Mouse (Mus musculus): Measurements from ENCODE around the gene Tinagl1.

The Tinagl1 gene

DNA sequence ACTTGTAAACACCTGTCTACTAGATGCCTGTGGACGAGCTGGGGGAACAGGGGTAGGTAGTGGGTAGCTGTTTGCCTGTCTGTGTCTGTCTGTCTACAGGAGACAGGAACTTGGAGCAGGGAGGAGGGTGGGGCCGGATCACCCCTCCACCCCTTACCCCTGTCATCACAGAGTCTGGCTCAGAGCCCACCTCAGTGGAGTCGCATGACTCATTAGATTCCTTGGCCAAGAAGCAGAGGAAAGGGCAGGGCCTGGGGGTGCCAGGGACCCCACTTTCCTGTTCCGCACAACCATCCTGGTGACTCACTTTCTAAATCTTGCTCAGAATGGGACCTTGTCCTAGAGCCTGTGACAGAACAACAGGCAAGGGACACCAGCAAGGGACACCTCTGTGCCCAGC lies 2.2 kb upstream of the Tinagl1 start:
- WGBS = 73% methylated on average over 4 of the region's 4 CpGs

DNA sequence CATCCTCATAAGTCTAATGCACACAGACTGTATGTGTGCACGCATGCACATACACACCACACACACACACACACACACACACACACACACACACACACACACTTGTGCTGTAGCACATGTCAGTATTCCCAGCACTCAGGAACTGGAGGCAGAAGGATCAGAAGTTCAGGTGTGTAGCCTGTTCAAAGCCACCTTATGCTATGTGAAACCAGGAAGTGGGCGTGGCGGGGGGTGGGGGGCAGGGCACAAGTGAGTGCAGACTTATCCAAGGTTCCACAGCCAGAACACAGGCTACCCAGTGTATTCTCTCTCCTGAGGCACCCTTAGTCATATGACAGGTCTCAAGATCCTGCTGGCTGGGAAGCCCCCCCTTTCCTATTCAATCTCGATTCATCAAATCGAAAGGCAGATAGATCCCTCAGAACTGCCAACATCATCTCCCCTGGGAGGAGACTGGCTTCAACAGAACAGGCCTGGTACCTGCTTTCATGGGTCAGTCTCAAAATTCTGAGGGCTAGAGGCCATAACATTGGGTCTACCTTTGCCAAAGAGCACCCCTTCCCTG lies 1.3 kb upstream of the Tinagl1 start:
- 76% methylated on average over 5 of the region's 5 CpGs for WGBS

DNA sequence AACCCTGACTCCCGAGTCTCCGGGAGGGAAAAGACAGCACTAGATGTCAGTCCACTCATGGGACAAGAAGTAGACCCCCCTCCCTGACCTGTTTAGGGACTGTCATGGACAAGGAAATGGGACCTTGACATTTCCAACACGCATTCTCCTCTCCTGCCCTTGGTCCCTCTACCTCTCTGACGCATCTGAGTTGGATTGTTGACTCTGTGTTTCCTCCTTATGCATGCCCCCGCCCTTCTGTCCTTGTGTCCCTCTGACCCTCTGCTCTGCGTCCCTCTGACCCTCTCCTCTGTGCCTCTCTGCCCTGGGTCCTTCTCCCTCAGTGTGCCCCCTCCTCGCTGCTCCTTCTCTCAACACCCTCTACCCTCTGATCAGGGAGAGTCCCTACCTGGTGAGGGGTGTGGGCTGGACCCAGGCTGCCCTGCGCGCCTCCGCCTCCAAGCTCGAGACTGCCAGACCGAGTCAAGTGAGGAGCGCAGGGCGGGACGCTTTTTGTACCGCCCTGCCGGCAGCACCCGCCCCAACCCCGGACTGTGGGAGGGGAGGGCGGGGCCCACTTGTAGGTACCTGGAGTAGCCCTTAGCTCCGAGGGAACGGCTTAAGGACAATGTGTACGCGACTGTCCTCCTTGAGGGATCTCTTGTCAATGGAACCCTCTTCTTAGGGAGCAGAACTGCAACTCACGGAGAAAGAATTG lies 439 bp downstream of the Tinagl1 start:
- WGBS = 9% methylated on average over 25 of the region's 25 CpGs

DNA sequence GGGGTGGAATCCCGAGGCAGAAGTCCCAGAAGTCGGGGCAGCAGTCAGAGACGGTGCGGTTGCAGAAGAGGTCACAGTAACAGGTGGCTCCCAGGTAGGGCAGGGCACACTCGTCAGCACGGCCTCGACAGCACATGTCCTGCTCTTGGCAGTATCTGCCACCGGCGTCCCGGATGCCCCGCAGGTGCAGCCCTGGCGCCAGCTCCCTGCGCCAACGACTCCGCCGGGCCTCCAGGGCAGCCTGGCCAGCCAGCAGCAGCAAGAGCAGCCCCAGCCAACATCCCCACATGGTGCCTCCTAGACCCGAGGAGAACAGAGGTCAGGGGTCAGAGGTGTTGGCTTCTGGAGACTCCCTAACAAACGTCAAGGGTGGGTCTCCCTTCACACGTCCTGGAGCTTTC lies 1.0 kb downstream of the Tinagl1 start:
- 46% methylated on average over 19 of the region's 19 CpGs for WGBS

DNA sequence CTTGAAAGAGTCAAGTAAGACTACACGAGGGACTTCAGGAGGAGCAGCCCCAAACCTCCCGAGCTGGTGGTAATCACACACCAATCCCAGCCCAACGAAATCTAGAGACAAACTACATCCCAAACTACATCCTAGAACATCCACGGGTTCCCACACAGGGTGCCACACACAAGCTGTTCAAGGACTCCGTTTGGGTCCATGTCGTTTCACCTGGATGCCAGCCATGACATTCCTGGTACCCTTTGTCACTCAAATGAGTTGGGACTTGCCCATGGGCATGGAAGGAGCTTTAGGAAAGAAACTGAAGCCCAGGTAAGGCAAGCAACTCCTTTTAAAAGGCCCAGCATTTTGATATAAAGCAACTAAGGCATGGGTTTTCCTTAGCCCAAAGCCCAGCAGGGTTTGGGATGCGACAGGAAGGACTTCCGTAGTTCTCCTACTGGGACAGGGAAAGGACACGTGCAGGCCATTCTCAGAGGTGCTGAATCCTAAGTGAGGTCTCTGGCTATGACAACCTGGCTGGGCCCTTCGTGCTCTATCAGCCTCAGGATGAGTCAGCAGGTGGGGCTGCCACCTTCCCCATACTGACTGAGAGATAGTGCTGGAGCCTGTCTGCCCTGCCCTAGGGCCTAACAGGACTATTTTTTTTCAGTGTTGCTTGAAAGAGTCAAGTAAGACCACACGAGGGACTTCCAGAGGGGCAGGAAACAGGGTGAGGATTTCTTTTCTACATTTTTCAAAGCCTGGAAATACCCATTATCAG lies 1.7 kb downstream of the Tinagl1 start:
- 71% methylated on average over 11 of the region's 11 CpGs for WGBS

DNA sequence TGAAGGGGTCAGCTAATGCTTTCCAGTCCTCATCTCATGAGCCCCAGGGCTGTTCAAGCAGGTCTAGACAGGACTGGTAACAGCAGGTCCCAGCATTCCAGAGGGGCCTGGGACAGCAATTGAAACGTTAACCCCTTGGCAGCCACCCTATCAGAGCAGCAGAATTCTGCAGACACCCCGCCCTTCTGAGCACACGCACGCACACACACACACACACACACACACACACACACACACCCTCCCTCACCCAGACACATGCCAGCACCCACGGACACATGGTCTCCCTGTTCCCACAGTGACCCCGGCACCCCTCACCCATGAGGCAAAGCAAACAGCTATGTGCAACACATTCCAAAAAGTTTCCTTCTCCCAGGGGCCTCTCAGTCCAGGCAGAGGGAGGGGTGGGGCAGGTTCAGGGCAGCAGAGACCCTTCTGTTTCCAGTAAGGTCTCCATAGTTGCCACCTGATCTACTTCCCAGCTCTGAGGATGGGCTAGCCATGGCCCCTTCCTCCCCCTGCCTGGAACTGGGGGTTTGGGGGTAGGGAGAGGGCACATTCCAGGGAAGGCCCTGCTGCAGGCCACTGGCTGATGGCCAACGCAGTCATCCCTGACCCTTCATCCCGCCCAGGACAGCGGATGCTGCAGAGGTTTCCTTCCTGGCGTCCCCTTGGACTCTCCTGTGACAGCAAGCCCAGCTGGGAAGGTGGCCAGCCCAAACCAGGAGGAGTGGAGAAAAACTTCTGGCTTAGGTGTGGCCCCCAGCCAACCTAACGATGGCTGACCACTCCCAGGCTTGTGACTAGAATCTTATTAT lies 2.8 kb downstream of the Tinagl1 start:
- 76% methylated on average over 11 of the region's 11 CpGs for WGBS

DNA sequence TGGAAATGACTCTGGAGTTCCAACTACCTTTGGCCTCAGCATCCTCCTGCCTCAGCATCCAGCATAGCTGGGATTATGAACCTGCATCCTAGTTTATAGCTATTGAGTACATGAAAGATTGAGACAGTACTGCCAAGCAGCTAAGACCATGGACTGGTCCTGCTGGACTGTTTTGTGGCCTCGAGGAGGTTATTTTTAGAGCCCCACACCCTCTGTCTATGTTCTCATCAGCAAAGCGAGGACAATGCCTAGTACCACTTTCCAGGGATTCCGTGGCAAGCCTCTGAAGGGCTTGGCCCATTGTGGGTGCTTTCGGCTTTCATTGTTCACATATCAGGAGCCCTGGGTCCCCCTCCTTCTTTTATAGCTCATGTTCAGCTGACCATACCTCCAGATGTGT lies 4.6 kb downstream of the Tinagl1 start:
- WGBS = 73% methylated on average over 4 of the region's 4 CpGs

DNA sequence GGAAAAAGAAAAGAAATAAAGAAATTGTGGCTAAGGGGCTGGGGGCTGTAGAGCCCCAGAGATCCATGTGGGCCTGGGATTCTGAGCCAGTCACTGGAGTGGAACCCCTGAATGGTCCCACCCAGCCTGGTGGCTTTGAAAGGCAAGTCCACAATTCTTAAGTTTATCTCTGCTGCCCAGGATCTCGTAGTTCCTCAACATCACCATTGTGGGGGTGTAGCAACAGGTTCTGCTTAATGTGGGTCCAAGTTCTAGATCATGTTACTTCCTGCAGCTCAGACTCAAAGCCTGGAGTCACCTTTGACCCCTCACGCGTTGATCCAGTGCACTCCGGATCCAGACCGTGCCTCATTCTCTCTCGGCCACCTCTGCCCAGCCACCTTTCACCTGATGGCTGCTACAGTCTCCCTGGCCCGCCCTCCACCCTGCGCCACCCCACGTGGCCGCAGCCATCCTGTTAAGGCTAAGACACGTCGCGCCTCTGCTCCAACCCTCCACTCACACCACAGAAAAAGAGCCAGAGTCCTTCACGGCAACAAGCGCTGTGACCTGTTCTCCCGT lies 5.4 kb downstream of the Tinagl1 start:
- WGBS = 93% methylated on average over 16 of the region's 16 CpGs

DNA sequence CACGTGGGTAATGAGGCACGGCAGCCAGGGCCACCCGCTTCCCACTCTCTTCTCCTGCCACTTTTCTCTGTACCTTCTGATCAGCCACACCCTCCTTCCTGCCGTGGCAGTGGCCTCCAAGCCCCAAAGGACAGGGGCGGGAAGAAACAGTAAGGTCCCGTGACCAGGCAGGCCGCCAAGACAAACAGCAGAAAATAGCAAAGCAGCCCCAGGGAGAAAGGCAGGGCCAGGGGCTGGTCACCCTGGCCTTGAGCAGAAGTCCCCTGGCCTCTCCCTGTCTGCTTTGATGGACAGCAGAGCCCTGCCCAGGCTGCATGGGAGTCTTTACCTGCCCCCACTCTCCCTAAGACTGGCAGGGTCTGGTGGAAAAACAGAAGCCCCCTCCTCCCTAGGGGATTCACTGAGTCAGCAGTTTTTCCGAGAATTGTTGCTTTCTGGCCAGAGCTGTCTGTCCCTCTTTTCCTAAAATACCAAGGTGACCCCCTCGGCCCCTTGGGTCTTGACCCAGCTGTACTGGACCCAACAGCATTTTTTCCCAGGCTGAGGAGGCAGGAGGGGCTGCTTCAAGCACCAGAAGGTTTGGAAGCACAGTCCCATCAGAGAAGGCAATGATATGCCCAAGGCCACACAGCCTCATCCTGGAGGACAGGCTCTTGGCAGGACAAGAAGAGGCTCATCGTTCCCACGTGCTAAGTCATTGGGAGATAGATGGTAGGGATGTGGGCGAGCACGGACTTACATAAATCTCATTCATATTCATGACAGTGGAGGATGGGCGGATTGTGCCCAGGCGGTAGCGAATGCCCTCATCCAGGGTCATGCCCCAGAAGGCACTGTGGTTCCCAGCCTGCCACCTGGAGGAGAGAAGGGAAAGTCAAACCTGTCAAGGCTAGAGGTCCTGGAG lies 6.4 kb downstream of the Tinagl1 start:
- 33% methylated on average over 16 of the region's 16 CpGs for WGBS

DNA sequence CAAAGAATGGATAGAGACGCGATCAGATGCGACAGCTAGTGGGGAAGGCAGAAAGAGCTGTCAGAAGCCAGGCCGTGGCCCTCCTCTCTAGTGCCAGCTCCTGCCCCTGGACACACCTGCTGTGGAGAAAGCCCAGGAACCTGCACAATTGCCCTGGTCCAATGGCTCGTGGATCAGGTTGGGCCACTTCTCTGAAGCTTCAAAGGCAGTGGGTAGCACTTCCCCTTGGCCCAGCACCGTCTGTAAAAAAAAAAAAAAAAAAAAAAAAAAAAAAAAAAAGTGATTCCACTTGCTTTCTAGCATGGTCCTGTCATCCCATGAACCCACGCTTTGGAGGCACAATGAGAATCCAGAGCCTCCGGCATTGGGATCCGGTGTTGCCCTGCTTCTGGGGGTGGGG lies 7.1 kb downstream of the Tinagl1 start:
- 40% methylated on average over 9 of the region's 9 CpGs for WGBS

DNA sequence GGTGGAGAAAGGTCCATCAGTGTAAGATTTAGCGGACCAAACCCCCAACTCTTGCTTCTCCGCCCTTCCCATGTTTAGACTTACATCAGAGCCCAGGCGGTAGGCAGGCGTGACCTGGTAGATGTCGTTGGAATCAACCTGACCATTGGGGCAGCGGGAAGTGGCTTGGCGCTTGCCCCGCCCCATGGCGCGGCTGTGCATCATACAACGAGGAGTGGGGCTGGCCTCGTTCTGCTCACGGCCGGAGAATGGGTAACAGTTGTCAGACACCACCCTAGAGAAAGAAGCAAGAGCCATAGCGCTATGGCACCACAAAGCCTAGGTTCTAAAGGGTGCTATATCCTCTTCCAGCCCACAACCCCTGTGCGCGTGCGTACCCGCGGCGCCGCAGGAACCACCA lies 7.6 kb downstream of the Tinagl1 start:
- WGBS = 64% methylated on average over 22 of the region's 22 CpGs

DNA sequence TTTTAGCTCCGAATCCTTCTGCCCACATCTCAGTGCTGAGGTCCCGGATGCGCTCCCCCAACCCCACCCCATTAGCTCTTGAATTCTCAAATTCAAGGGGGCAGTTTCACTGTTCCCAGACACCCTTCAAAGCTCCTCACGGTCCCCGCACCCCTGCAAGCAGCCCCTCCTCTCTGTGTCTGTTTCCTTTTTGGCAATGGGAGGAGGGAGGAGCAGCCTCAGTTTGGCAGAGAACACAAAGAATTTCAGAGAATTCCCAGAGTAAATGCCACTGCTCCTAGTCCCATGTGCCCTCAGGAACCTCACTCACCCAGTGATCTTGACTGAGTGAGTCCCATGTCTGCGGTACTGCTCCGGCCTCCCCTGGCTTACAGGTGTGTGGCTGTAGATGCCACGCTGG lies 8.3 kb downstream of the Tinagl1 start:
- WGBS = 76% methylated on average over 8 of the region's 8 CpGs

DNA sequence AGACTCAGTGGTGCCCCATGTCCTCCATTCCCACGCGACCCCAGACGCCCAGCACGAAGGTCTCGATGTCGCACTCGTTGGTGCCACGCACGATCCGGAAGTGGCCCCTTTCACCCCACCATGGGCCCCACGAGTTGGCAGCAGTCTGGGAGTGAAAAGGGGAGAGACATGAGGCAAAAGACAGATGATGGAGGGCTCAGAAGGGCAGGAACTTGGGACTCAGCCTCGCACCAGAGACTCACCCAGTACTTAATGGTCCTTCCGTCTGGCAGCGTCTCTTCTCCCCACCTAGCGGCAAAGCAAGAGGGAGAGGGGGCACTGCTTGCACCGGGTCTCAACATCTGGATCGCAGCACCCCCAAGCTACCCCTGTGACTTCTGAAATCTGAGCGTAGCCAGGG lies 8.9 kb downstream of the Tinagl1 start:
- WGBS = 87% methylated on average over 18 of the region's 18 CpGs

DNA sequence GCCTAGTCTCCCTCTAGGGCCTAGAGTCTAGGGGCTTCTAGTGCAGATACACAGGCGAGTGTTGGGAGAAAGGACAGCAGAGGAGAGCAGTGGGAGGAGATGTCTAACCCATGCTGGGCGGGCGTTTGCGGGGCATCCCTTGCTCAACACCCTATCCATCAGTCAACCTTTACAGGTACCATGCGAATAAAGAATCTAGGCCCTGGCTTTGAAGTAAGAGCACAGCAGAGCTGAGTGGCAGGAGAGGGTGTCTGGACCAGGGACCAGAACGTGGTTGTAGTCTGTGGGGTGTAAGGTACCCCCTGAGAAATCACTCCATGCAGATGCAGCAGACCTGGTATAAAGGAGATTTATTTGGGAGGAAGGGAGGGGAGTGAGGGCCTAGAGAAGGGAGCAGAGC lies 10.8 kb downstream of the Tinagl1 start:
- 97% methylated on average over 6 of the region's 6 CpGs for WGBS

DNA sequence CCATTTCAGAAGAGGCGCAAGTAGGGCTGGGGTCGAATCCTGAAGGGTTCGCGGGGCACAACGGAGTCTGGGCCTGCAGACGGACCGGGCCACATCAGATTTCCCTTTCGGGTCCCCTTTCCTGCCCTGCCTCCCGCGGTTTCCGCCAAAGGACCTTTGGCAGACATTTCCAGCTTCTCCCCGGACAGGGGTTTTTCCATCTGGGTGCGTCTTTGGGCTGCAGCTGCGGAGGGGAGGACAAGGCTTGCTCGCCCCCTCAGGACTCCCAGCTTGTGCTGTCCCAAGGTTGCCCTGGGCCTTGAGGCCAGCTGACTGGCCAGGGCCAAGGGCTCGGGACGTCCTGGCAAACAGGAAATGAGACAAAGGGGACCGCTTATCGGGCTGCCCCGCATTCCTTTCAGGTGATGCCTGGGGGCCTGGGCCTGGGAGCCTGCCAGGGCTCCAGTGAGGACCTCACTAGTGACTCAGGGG lies 11.5 kb downstream of the Tinagl1 start:
- WGBS = 33% methylated on average over 20 of the region's 20 CpGs

DNA sequence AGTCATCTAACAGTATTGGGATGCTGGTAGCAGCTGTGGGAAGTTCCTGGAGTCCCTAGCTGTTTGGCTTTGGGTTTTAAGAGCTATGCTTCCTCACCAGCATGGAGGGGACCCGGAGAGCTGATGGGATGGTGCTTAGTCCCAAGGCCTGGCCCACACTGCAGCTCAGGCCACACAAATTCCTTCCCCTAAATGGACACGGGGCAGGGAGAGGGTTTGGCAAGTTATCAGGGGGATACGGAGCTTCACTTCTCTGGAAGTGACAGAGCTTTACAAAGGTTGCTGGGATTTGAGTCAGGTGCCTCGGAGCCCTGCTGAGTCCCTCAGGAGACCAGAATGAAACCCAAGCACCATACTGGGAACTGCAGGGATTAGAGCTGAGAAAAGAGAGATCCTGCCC lies 13.6 kb downstream of the Tinagl1 start:
- 58% methylated on average over 4 of the region's 4 CpGs for WGBS

DNA sequence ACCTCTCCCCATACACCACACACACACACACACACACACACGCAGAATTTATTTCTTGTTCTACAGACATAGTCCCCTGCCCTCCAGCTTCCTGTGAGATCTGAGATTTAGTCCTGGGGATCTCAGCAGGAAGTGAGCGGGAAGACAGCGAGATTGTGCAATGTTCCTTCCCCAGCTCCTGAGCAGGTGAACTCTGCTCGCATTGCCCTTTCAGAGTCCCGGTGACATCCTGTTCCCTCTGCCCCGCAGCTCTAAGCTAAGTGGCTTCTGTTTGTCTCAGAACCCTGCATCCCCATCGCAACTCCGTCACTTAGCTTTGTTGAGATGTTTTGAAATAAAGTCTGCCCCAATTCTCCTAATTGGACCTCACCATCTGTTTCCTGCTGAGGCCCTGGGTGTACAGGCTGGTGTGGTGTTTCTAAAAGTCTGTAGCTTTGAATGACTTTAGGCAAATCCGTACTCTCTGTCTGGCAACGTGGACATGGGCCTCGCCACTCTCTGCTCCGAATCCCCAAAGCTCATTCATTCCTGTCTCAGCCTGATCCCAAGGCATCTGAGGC lies 18.0 kb downstream of the Tinagl1 start:
- 72% methylated on average over 12 of the region's 12 CpGs for WGBS

DNA sequence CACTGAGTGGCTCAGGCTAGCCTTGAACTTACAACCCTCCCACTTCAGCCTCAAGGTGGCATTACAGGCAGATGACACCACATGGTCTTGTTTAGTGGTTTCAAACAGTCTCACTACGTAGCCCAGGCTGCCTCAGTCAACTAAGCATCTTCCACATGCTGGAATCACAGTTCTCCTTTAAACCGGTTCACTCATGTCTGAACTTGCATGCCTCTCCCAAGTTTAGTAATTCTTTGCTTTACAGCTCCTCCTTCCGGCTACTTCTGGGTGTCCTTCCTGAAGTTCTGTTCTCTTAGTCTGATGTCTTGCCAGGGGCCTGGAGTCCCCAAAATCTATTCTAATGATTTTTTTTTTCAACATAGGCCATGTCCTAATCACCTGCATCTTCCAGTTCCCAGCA lies 20.7 kb downstream of the Tinagl1 start:
- WGBS = 79% methylated on average over 3 of the region's 3 CpGs

DNA sequence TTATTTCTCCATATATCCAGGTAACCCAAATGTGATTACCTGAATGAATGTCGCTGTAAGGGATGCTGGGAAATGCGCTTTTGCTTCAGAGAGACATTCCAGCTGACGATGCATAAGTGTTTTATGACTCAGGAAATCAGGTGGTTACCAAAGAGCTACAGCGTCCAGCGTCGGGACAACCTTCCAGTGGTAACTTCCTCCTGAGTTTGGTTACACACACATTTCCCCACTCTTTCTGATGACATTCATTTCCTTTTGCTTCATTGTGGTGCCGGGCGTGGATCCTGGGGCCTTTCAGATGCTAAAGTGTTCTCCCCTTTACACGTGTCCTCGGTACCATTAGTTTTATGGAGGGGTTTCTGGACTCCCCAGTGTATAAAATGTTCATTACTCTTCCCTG lies 26.5 kb downstream of the Tinagl1 start:
- 77% methylated on average over 10 of the region's 10 CpGs for WGBS

DNA sequence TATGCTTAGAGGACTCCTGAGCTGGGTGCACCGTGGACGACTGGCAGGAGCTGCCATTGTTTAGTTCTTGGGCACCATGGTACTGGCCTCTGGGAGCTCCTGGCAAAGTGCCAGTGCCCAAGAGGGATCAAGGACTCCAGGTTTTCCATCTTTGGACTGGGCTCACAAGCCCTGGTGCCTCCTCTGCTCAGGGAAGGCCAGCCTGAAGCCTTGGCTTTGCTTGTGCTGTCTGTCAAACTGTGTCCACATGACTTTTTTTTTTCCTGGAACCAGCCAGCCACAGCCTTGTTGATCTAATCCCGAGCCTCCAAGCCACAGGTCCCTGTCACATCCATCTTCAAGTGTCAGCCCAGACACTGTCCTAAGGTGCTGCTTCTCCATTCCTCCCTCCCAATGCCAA lies 33.1 kb downstream of the Tinagl1 start:
- 74% methylated on average over 3 of the region's 3 CpGs for WGBS

Data from cerebral cortex, adult 2 months (tissue).